Mouse (Mus musculus) midbrain, embryonic 13.5 days (tissue): ENCODE data around the gene Prss36. TPM values are rescaled to one million over a fixed set of nuclear protein-coding genes. Genes with fewer than 3 reads are reported as not detected.

ENCODE experiments used
- ATAC-seq: fragments of 200-750 bp; cut with Nextera tagmentation; 2 replicates; pipeline ENCODE4 v1.8.0; 2017; ENCODE audit warnings: mild to moderate bottlenecking, moderate TSS enrichment, moderate library complexity
- H3K27ac ChIP-seq: fragments of 300-500 bp; sonication (generic); 2 replicates; pipeline ENCODE4 v1.5.1; 2015; ENCODE audit warnings: inconsistent platforms, mild to moderate bottlenecking, moderate library complexity
- H3K27me3 ChIP-seq: fragments of 300-500 bp; sonication (generic); 2 replicates; pipeline ENCODE4 v1.6.1; 2015; ENCODE audit warnings: mild to moderate bottlenecking, inconsistent platforms
- H3K36me3 ChIP-seq: fragments of 300-500 bp; sonication (generic); 2 replicates; pipeline ENCODE4 v1.6.1; 2015; ENCODE audit warnings: mild to moderate bottlenecking, inconsistent platforms
- H3K4me1 ChIP-seq: fragments of 300-500 bp; sonication (generic); replicated peaks from 2 replicates; pipeline ENCODE4 v1.6.1; 2015; ENCODE audit warnings: inconsistent platforms
- H3K4me2 ChIP-seq: fragments of 300-500 bp; sonication (generic); replicated peaks from 2 replicates; pipeline ENCODE4 v1.6.1; 2015; ENCODE audit warnings: moderate library complexity, mild to moderate bottlenecking, inconsistent platforms
- H3K4me3 ChIP-seq: fragments of 300-500 bp; sonication (generic); replicated peaks from 2 replicates; pipeline ENCODE4 v1.5.1; 2015; ENCODE audit warnings: mild to moderate bottlenecking, inconsistent platforms
- H3K9ac ChIP-seq: fragments of 300-500 bp; sonication (generic); replicated peaks from 2 replicates; pipeline ENCODE4 v1.6.1; 2015; ENCODE audit warnings: mild to moderate bottlenecking, inconsistent platforms
- H3K9me3 ChIP-seq: fragments of 300-500 bp; sonication (generic); 2 replicates; pipeline ENCODE4 v1.6.1; 2016; ENCODE audit warnings: mild to moderate bottlenecking, inconsistent platforms
- WGBS: fragments of 180-500 bp; shearing (Covaris S2); methylation state at CpG from one replicate; pipeline ENCODE4 v1.1.7; 2015; 5-methylcytosine and 5-hydroxymethylcytosine counted together
- polyA plus RNA-seq: library from polyadenylated mRNA; unstranded; fragments of >200 nt; fragmentation: Nextera tagmentation; extraction: Ambion mirVana; gene quantifications from 2 replicates; pipeline ENCODE4 v1.2.1, GENCODE M21; 2015

Prss36 gene
- 11.8 and 12.7 TPM in 2 replicates for polyA plus RNA-seq

GRCm38 (mm10) chr7:127946470-127947023, at the start of gene Prss36:
TSS of gene Prss36 (minus strand) at chr7:127946725.
- Histone ChIP-seq H3K9me3 (no peaks in the 10 kb centered on the region), H3K36me3 (no peaks in the 10 kb centered on the region), H3K9ac (no peak within 1 kb of the TSS), H3K4me3 (no peak within 1 kb of the TSS), H3K4me1 (no peaks in the 10 kb centered on the region), H3K27ac (no peak within 1 kb of the TSS), H3K4me2 (no peak within 1 kb of the TSS), H3K27me3 (peaks cover 36% of the 10 kb centered on the region)
- WGBS: 77% methylated on average over 6 of the region's 6 CpGs
- no peak for ATAC-seq

DNA sequence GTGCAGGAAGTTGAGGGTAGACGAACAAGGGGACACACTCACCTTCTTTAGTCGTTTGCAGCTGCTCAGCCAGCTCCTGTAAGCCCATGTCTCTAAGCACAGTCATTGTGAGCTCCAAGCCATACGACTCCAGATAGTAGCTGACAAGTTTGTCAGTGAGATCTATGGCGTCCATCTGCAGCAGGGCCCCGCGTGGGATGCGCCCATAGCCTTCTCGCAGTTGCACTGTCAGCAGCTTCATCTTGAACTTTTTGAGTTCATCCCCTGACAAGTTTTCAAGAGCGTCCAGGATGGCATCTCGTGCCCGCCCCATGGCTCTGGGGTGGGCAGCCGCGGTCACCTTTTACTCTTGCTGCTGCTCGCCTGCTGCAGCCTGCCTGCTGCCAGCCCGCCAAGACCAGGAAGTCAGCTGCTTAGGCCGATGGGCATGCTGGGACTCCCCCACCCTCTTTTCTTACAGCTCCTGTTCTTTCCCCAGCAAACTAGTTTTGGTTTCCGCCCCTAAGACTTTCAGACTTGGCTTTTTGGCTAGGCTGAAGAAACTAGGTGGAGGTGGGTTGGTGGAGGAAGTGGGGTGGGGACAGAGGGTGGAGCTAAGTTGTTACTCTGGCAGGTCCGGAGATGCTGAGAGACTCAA, 46.9 kb upstream of the Prss36 start, which contains the start of gene Pycard:
TSS of gene Pycard (minus strand) at position 527 of the 637 bp plus-strand sequence.
- ATAC-seq: no peak
- WGBS: 17% methylated on average over 18 of the region's 18 CpGs
- peaks cover 14% of the 10 kb centered on the region for H3K36me3 ChIP-seq
- peak within 1 kb of the TSS; percentile 26 for H3K4me2 ChIP-seq
- no peaks in the 10 kb centered on the region for H3K27me3 ChIP-seq
- H3K4me3 ChIP-seq: 0 out of 2 replicates have a peak within 1 kb of the TSS, but pooled peaks have one; percentile 2
- no peaks in the 10 kb centered on the region for H3K9me3 ChIP-seq
- H3K4me1 ChIP-seq: no peaks in the 10 kb centered on the region
- H3K9ac ChIP-seq: no peak within 1 kb of the TSS; the same call in 1 of the 2 replicates
- H3K27ac ChIP-seq: no peak within 1 kb of the TSS

DNA sequence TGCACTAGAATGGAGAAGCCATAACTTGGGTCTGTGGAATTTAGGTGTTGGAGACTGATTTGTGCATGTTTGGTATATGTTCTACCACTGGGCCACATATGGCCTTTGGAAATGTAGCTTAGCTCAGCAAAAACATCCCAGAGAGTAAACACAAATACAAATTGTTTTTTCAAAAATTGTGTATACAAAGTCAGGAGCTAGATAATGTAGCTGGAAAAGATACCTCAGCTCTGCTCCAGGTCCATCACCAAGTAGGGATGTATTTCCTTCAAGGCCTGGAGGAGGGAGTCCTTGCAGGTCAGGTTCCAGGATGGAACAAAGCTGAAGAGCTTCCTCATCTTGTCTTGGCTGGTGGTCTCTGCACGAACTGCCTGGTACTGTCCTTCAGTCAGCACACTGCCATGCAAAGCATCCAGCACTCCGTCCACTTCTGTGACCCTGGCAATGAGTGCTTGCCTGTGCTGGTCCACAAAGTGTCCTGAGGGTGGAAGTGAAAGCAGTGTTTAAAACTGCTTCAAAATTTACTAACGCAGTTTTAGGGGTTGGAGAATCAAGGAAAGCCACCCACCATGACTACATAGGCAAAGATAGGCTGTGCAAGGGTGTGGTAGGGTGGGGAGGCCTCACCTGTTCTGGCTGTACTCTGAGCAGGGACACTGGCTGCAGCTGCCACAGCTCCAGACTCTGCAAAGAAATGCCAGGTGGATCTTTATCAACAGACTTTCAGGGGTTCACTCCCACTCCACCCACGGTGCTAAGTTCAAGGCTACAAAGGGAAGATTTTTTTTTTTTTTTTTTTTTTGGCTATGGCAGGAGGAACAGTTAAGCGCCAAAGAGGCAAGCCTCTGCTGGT, 46.2 kb upstream of the Prss36 start:
- Histone ChIP-seq H3K4me3 (no peak overlapping the region), H3K9me3 (no peaks in the 10 kb centered on the region), H3K27me3 (no peaks in the 10 kb centered on the region), H3K4me2 (peak overlapping the region; percentile 26), H3K9ac (no peak overlapping the region), H3K4me1 (no peaks in the 10 kb centered on the region), H3K27ac (no peak overlapping the region), H3K36me3 (peaks cover 22% of the 10 kb centered on the region)
- no peak for ATAC-seq
- WGBS: 46% methylated on average over 5 of the region's 5 CpGs

DNA sequence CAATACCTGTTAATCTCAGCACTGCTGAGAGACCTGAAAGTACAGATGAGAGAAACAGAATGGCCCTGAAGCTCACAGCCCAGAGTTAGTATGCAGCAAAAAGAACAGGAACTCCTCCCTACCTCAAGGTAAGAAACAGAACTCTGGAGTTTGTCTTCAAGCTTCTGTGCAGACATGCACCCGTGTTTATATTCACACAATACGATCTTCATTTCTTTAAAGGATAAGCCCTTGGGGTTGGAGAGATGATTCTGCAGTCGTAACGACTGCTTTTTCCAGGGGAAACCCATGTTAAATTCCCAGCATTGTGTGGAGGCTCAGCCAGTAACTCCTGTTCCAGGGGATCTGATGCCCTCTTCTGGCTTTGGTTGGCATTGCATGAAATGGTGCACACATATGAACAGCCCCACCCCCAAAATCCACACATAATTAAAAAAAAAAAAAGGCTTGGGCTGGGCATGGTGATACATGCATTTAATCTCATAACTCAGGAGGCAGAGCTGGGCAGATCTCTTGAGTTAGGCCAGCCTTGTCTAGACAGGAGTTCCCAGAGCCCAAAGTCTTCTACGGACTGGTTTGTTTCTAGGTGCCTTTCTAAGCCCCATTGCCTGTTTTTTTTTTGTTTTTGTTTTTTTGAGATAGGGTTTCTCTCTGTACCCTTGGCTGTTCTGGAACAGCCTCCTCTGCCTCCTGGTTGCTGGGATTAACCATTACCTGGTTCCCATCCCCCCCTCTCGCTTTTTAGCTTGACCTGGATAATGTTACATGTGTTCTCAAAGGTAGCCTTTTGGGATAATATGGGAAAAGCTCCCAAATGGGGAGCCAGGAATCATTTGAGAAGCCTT, 45.3 kb upstream of the Prss36 start:
- Histone ChIP-seq H3K4me2 (no peak overlapping the region), H3K27ac (peak overlapping the region; percentile 40), H3K27me3 (no peaks in the 10 kb centered on the region), H3K4me1 (no peaks in the 10 kb centered on the region), H3K9ac (no peak overlapping the region), H3K36me3 (peaks cover 30% of the 10 kb centered on the region), H3K4me3 (no peak overlapping the region), H3K9me3 (no peaks in the 10 kb centered on the region)
- 51% methylated on average over 6 of the region's 6 CpGs for WGBS
- ATAC-seq: peak; percentile 56

DNA sequence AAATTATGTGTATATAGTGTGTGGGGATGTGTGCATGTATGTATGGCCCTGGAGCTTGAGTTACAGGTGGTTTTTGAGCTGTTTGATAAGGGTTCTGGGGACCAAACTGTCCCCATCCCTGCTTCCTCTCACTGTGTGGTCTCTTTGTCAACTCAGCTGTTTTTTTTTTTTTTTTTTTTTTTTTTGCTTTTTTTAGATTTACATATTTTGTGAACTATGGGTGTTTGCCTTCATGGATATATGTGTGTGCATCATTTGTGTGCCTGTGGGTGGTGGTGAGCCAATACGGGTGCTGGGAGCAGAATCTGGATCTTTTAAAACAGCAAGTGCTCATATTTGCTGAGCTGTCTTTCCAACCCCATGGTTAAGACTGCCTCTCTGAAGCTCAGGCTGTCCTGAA, 42.4 kb upstream of the Prss36 start:
- H3K9me3 ChIP-seq: no peaks in the 10 kb centered on the region
- peaks cover 58% of the 10 kb centered on the region for H3K36me3 ChIP-seq
- H3K4me3 ChIP-seq: no peak overlapping the region
- no peak overlapping the region for H3K9ac ChIP-seq
- H3K4me1 ChIP-seq: no peaks in the 10 kb centered on the region
- no peaks in the 10 kb centered on the region for H3K27me3 ChIP-seq
- no peak overlapping the region for H3K27ac ChIP-seq
- no peak overlapping the region for H3K4me2 ChIP-seq
- WGBS: 90% methylated on average over 1 of the region's 1 CpGs
- ATAC-seq: no peak

DNA sequence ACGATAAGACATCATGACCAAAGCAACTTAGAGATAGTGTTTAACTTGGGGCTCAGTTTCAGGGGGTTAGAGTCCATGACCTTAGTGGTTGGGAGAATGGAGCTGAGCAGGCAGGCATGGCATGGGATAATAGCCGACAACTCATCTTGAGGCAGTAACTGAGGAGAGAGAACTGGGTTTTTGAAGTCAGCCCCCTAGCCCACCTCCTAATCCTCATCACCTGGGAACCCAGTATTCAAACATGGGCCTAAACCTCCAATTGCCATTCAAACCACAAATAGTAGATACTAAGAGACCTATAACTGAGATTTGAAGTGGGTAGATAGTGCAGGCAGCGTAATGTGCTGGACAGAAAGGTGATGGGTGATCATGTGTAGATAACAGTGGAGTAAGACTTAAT, 34.1 kb upstream of the Prss36 start:
- no peak overlapping the region for H3K4me2 ChIP-seq
- H3K4me3 ChIP-seq: no peak overlapping the region
- H3K36me3 ChIP-seq: peaks cover 96% of the 10 kb centered on the region
- WGBS: 94% methylated on average over 3 of the region's 3 CpGs
- no peaks in the 10 kb centered on the region for H3K9me3 ChIP-seq
- H3K27me3 ChIP-seq: no peaks in the 10 kb centered on the region
- H3K4me1 ChIP-seq: no peaks in the 10 kb centered on the region
- H3K27ac ChIP-seq: no peak overlapping the region
- no peak overlapping the region for H3K9ac ChIP-seq
- ATAC-seq: no peak

- H3K4me2 ChIP-seq: no peak overlapping the region
- H3K9ac ChIP-seq: no peak overlapping the region
- H3K27ac ChIP-seq: no peak overlapping the region
- no peak overlapping the region for H3K4me3 ChIP-seq
- H3K4me1 ChIP-seq: no peaks in the 10 kb centered on the region
- H3K27me3 ChIP-seq: no peaks in the 10 kb centered on the region
- 99% methylated on average over 2 of the region's 2 CpGs for WGBS
- H3K36me3 ChIP-seq: peaks cover 97% of the 10 kb centered on the region
- H3K9me3 ChIP-seq: no peaks in the 10 kb centered on the region
- ATAC-seq: no peak
Measured at GRCm38 (mm10) chr7:127978856-127979255, 32.3 kb upstream of the Prss36 start.

DNA sequence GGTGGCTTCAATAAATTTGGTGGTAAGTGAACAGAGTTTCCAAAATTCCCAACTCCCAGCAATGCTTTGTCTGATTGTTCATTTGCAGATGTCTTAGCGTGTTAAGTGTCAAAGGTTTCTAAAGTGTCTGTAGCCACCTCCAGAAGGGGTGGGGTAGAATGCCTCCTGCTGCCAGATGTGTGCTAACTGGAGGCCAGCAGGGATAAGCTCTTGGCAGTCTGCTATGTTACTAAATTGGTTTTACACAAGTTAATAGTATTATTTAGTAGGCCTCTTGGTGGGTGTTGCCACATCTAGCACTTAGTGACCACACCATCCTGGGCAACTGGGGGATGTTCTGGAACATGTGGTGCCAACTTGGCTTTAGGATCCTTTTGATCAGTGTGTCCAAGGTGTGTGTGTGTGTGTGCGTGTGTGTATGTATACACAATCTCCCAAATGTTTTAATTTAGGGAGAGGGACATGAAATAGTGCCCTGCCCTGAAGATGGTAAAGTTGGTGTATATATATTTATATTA, 27.9 kb upstream of the Prss36 start:
- Histone ChIP-seq H3K27ac (no peak overlapping the region), H3K4me2 (no peak overlapping the region), H3K4me3 (no peak overlapping the region), H3K4me1 (peaks cover 11% of the 10 kb centered on the region), H3K27me3 (no peaks in the 10 kb centered on the region), H3K9ac (no peak overlapping the region), H3K36me3 (peaks cover 95% of the 10 kb centered on the region), H3K9me3 (no peaks in the 10 kb centered on the region)
- WGBS: 85% methylated on average over 2 of the region's 2 CpGs
- no peak for ATAC-seq

- Histone ChIP-seq H3K27ac (peak overlapping the region; percentile 97), H3K9me3 (no peaks in the 10 kb centered on the region), H3K36me3 (peaks cover 36% of the 10 kb centered on the region), H3K4me2 (peak overlapping the region; percentile 89), H3K4me1 (peaks cover 29% of the 10 kb centered on the region), H3K9ac (peak overlapping the region; percentile 93), H3K4me3 (peak overlapping the region; percentile 95), H3K27me3 (no peaks in the 10 kb centered on the region)
- ATAC-seq: peak; percentile 53; the same call in 1 of the 2 replicates
- under 1% methylated on average over 38 of the region's 42 CpGs for WGBS
Measured at GRCm38 (mm10) chr7:127967922-127968828, 21.6 kb upstream of the Prss36 start.

- peak within 1 kb of the TSS; percentile 97 for H3K27ac ChIP-seq
- peaks cover 27% of the 10 kb centered on the region for H3K36me3 ChIP-seq
- H3K4me1 ChIP-seq: peaks cover 29% of the 10 kb centered on the region
- H3K27me3 ChIP-seq: no peaks in the 10 kb centered on the region
- peak within 1 kb of the TSS; percentile 93 for H3K9ac ChIP-seq
- no peaks in the 10 kb centered on the region for H3K9me3 ChIP-seq
- WGBS: under 1% methylated on average over 91 of the region's 92 CpGs
- peak; percentile 95 for ATAC-seq
- H3K4me3 ChIP-seq: peak within 1 kb of the TSS; percentile 95
- H3K4me2 ChIP-seq: peak within 1 kb of the TSS; percentile 89
Measured at GRCm38 (mm10) chr7:127967004-127967921, 20.7 kb upstream of the Prss36 start, which contains the start of gene Fus. TSS of gene Fus (plus strand) at chr7:127967457.
